In genomic region chr12:112941776-112942713, GRCm38 (mm10) we compare ENCODE assay signal across 8 mouse cellular contexts. TPM values are rescaled to one million over a fixed set of nuclear protein-coding genes. Genes with fewer than 3 reads are reported as not detected.
DNase-seq lines count a peak whose midpoint lies in the region; ATAC-seq and TF ChIP-seq lines count a peak whose summit lies in the region.

Gene Nudt14 (minus strand): TSS chr12:112942124.

- no peaks in the 10 kb centered on the region for H3K36me3 ChIP-seq in heart, embryonic 13.5 days
- no peaks in the 10 kb centered on the region for H3K36me3 ChIP-seq in kidney, postnatal 0 days (ENCODE audit: insufficient read depth, low read length)
- no peaks in the 10 kb centered on the region for H3K36me3 ChIP-seq in liver, embryonic 15.5 days (replicated peaks)
- H3K36me3 ChIP-seq in neural tube, embryonic 11.5 days (ENCODE audit: control insufficient read depth, insufficient read depth, low read length) = no peaks in the 10 kb centered on the region
- no peaks in the 10 kb centered on the region for H3K36me3 ChIP-seq in stomach, postnatal 0 days (ENCODE audit: control insufficient read depth, insufficient read depth, low read length)

- peak; percentile 71 for ATAC-seq in erythroblast, adult 5-6 weeks (replicated peaks; ENCODE audit: low FRiP score, poor library complexity, severe bottlenecking)
- peak; percentile 60 for ATAC-seq in heart, embryonic 13.5 days (ENCODE audit: extremely low read depth, insufficient number of reproducible peaks, low FRiP score, low TSS enrichment)
- ATAC-seq in kidney, postnatal 0 days (replicated peaks; ENCODE audit: low FRiP score, low read depth) = peak; percentile 85
- peak; percentile 88 for ATAC-seq in liver, embryonic 15.5 days (ENCODE audit: insufficient read depth)
- peak; percentile 67 for ATAC-seq in neural tube, embryonic 11.5 days (ENCODE audit: insufficient read depth, low FRiP score, low TSS enrichment)
- ATAC-seq in stomach, postnatal 0 days (ENCODE audit: low FRiP score, low TSS enrichment) = peak; percentile 84

- H3K4me2 ChIP-seq in heart, embryonic 13.5 days = peak within 1 kb of the TSS; percentile 82
- H3K4me2 ChIP-seq in kidney, postnatal 0 days (ENCODE audit: low read length) = peak within 1 kb of the TSS; percentile 64
- H3K4me2 ChIP-seq in liver, embryonic 15.5 days = peak within 1 kb of the TSS; percentile 78
- peak within 1 kb of the TSS; percentile 65 for H3K4me2 ChIP-seq in neural tube, embryonic 11.5 days (ENCODE audit: low read depth)
- peak within 1 kb of the TSS; percentile 67 for H3K4me2 ChIP-seq in stomach, postnatal 0 days (replicated peaks; ENCODE audit: low read depth)

- peaks cover 22% of the 10 kb centered on the region for H3K27me3 ChIP-seq in heart, embryonic 13.5 days (replicated peaks)
- H3K27me3 ChIP-seq in kidney, postnatal 0 days (ENCODE audit: insufficient read depth, low read length) = no peaks in the 10 kb centered on the region
- 0 out of 2 replicates have a peak, but pooled peaks cover 9% of the 10 kb centered on the region for H3K27me3 ChIP-seq in liver, embryonic 15.5 days
- no peaks in the 10 kb centered on the region for H3K27me3 ChIP-seq in neural tube, embryonic 11.5 days (ENCODE audit: control insufficient read depth, insufficient read depth, low read length)
- H3K27me3 ChIP-seq in stomach, postnatal 0 days (ENCODE audit: control insufficient read depth, insufficient read depth, low read length) = no peaks in the 10 kb centered on the region

- H3K4me1 ChIP-seq in heart, embryonic 13.5 days = peaks cover 29% of the 10 kb centered on the region
- H3K4me1 ChIP-seq in kidney, postnatal 0 days (replicated peaks; ENCODE audit: insufficient read depth, low read length) = peaks cover 9% of the 10 kb centered on the region
- peaks cover 20% of the 10 kb centered on the region for H3K4me1 ChIP-seq in liver, embryonic 15.5 days (replicated peaks)
- no peaks in the 10 kb centered on the region for H3K4me1 ChIP-seq in neural tube, embryonic 11.5 days (ENCODE audit: control insufficient read depth, insufficient read depth, low read length)
- 0 out of 2 replicates have a peak, but pooled peaks cover 2% of the 10 kb centered on the region for H3K4me1 ChIP-seq in stomach, postnatal 0 days (replicated peaks; ENCODE audit: control insufficient read depth, insufficient read depth)

- peak within 1 kb of the TSS; percentile 69 for H3K27ac ChIP-seq in heart, embryonic 13.5 days (replicated peaks)
- H3K27ac ChIP-seq in kidney, postnatal 0 days = peak within 1 kb of the TSS; percentile 83
- H3K27ac ChIP-seq in liver, embryonic 15.5 days (replicated peaks) = peak within 1 kb of the TSS; percentile 69
- 0 out of 2 replicates have a peak within 1 kb of the TSS, but pooled peaks have one; percentile 29 for H3K27ac ChIP-seq in neural tube, embryonic 11.5 days (ENCODE audit: low read depth, low read length)
- H3K27ac ChIP-seq in stomach, postnatal 0 days (replicated peaks) = peak within 1 kb of the TSS; percentile 86

- WGBS in heart, embryonic 13.5 days = 2% methylated on average over 56 of the region's 58 CpGs
- 1% methylated on average over 47 of the region's 58 CpGs for WGBS in kidney, postnatal 0 days
- 1% methylated on average over 57 of the region's 58 CpGs for WGBS in liver, embryonic 15.5 days (ENCODE audit: insufficient replicate concordance)
- WGBS in neural tube, embryonic 11.5 days = 3% methylated on average over 57 of the region's 58 CpGs
- WGBS in stomach, postnatal 0 days = 2% methylated on average over 52 of the region's 58 CpGs

- no peak for TF ChIP-seq EP300 in stomach, postnatal 0 days (optimal IDR thresholded peaks at IDR 0.05)

- no peak for TF ChIP-seq CTCF in kidney, postnatal 0 days (IDR thresholded peaks at IDR 0.05; ENCODE audit: low read depth)
- TF ChIP-seq CTCF in stomach, postnatal 0 days (IDR thresholded peaks at IDR 0.05; ENCODE audit: low read depth) = no peak

- peak within 1 kb of the TSS; percentile 79 for H3K4me3 ChIP-seq in heart, embryonic 13.5 days
- H3K4me3 ChIP-seq in kidney, postnatal 0 days (replicated peaks; ENCODE audit: low read depth, low read length) = peak within 1 kb of the TSS; percentile 68
- peak within 1 kb of the TSS; percentile 83 for H3K4me3 ChIP-seq in liver, embryonic 15.5 days (replicated peaks)
- H3K4me3 ChIP-seq in neural tube, embryonic 11.5 days (ENCODE audit: low read depth, low read length) = peak within 1 kb of the TSS; percentile 73
- peak within 1 kb of the TSS; percentile 59 for H3K4me3 ChIP-seq in stomach, postnatal 0 days (ENCODE audit: low read depth, low read length)

- H3K9me3 ChIP-seq in heart, embryonic 13.5 days = no peaks in the 10 kb centered on the region
- H3K9me3 ChIP-seq in kidney, postnatal 0 days (replicated peaks; ENCODE audit: low read length) = no peaks in the 10 kb centered on the region
- H3K9me3 ChIP-seq in liver, embryonic 15.5 days (replicated peaks) = no peaks in the 10 kb centered on the region
- no peaks in the 10 kb centered on the region for H3K9me3 ChIP-seq in neural tube, embryonic 11.5 days (ENCODE audit: control insufficient read depth, low read length)
- H3K9me3 ChIP-seq in stomach, postnatal 0 days (ENCODE audit: control insufficient read depth, low read length) = no peaks in the 10 kb centered on the region

- peak within 1 kb of the TSS; percentile 89 for H3K9ac ChIP-seq in heart, embryonic 13.5 days
- H3K9ac ChIP-seq in kidney, postnatal 0 days (ENCODE audit: low read depth, low read length) = peak within 1 kb of the TSS; percentile 82
- H3K9ac ChIP-seq in liver, embryonic 15.5 days = peak within 1 kb of the TSS; percentile 66
- peak within 1 kb of the TSS; percentile 66 for H3K9ac ChIP-seq in neural tube, embryonic 11.5 days (ENCODE audit: low read length)
- peak within 1 kb of the TSS; percentile 70 for H3K9ac ChIP-seq in stomach, postnatal 0 days (ENCODE audit: low read length)

- DNase-seq in CD4-positive helper T cell, adult 2 months (ENCODE audit: low read depth, low spot score) = peak; percentile 87
- DNase-seq in adrenal gland, postnatal 4 days (ENCODE audit: low spot score in 2 of 2) = peak; percentile 42 to 60
- DNase-seq in kidney, postnatal 0 days (ENCODE audit: low spot score) = peak; percentile 89
- DNase-seq in neural tube, embryonic 11.5 days (ENCODE audit: low spot score) = peak; percentile 67
- peak; percentile 91 for DNase-seq in stomach, postnatal 0 days (ENCODE audit: low spot score)

RNA-seq across cellular contexts. Expression of gene Nudt14, which starts in this region (rescaled TPM):
- total RNA-seq in adrenal gland, postnatal 4 days (2021) = 10 to 100 TPM; 42.1 to 46.3 TPM
- 2.7 TPM in 1 of 2 replicates, not detected in the other for total RNA-seq in erythroblast, adult 5-6 weeks (2015; ENCODE audit: low replicate concordance)
- total RNA-seq in erythroblast, adult 5-6 weeks (2017; ENCODE audit: low replicate concordance) = 1.1 TPM in 1 of 2 replicates, not detected in the other
- polyA plus RNA-seq in heart, embryonic 13.5 days (2015; fragmentation: Nextera tagmentation; extraction: Ambion mirVana) = 45.3 and 47.2 TPM in 2 replicates
- polyA plus RNA-seq in kidney, postnatal 0 days (2015; fragmentation: Nextera tagmentation; extraction: Ambion mirVana) = 99.2 and 102 TPM in 2 replicates
- polyA plus RNA-seq in liver, embryonic 15.5 days (2015; fragmentation: Nextera tagmentation; extraction: Ambion mirVana) = 14.1 and 14.3 TPM in 2 replicates
- polyA plus RNA-seq in neural tube, embryonic 11.5 days (2014; fragmentation: Nextera tagmentation; extraction: Ambion mirVana) = 61.2 and 67.8 TPM in 2 replicates
- 78.6 and 82.7 TPM in 2 replicates for polyA plus RNA-seq in stomach, postnatal 0 days (2015; fragmentation: Nextera tagmentation; extraction: Ambion mirVana)

Comparison
In these comparisons a context has a peak if more than half of its experiments do, and no peak if none do; other contexts are left out.
1. Peak in every context shown above with its lines: DNase-seq, ATAC-seq, H3K4me3 ChIP-seq and H3K27ac ChIP-seq.
2. RNA of gene Nudt14 (total RNA-seq): 42.1 to 46.3 TPM in adrenal gland, postnatal 4 days; 1.1 to 2.7 TPM in erythroblast, adult 5-6 weeks; every median in the first group is over 10 times any median in the second.
3. H3K27ac ChIP-seq: peak in every context shown above with its lines; median percentile 86 in stomach, postnatal 0 days; 83 in kidney, postnatal 0 days; 69 in heart, embryonic 13.5 days; 69 in liver, embryonic 15.5 days; 29 in neural tube, embryonic 11.5 days.